Mouse (Mus musculus): ENCODE results near the gene Tgfbrap1.
"Not testable (repeated sequence)": the region's sequence is repeated elsewhere in the genome, so short reads cannot be mapped to it uniquely, and the experiment has no call there.

The Tgfbrap1 gene

GRCm38 (mm10) chr1:43110556-43110955 is 12.1 kb upstream of the Tgfbrap1 start:
- peak; percentile 37 for DNase-seq

- no peak for DNase-seq
Observed at GRCm38 (mm10) chr1:43108729-43109128, 10.3 kb upstream of the Tgfbrap1 start.

GRCm38 (mm10) chr1:43094206-43094605 is 4.2 kb downstream of the Tgfbrap1 start:
- DNase-seq: no peak

- DNase-seq: peak; percentile 74
Observed at GRCm38 (mm10) chr1:43092056-43093015, 6.1 kb downstream of the Tgfbrap1 start.

GRCm38 (mm10) chr1:43091306-43092055 is 7.0 kb downstream of the Tgfbrap1 start:
- DNase-seq: no peak

- peak; percentile 23 for DNase-seq
Observed at GRCm38 (mm10) chr1:43090418-43090817, 8.0 kb downstream of the Tgfbrap1 start.

- DNase-seq: no peak
Observed at GRCm38 (mm10) chr1:43082946-43083345, 15.5 kb downstream of the Tgfbrap1 start.

GRCm38 (mm10) chr1:43078124-43078523 is 20.3 kb downstream of the Tgfbrap1 start:
- DNase-seq: no peak

GRCm38 (mm10) chr1:43074791-43075190 is 23.6 kb downstream of the Tgfbrap1 start:
- DNase-seq: peak; percentile 43

- no peak for DNase-seq
Observed at GRCm38 (mm10) chr1:43072561-43072960, 25.9 kb downstream of the Tgfbrap1 start.

- no peak for DNase-seq
Observed at GRCm38 (mm10) chr1:43072028-43072427, 26.4 kb downstream of the Tgfbrap1 start.

- DNase-seq: no peak
Observed at GRCm38 (mm10) chr1:43070726-43071125, 27.7 kb downstream of the Tgfbrap1 start.

GRCm38 (mm10) chr1:43067551-43067950 is 30.9 kb downstream of the Tgfbrap1 start:
- no peak for DNase-seq

GRCm38 (mm10) chr1:43066573-43066972 is 31.9 kb downstream of the Tgfbrap1 start:
- DNase-seq: no peak

GRCm38 (mm10) chr1:43065615-43066310 is 32.7 kb downstream of the Tgfbrap1 start:
- DNase-seq: peak; percentile 26

GRCm38 (mm10) chr1:43051903-43052302 is 46.5 kb downstream of the Tgfbrap1 start:
- DNase-seq: no peak

- DNase-seq: no peak
Observed at GRCm38 (mm10) chr1:43047811-43048210, 50.6 kb downstream of the Tgfbrap1 start.

- no peak for DNase-seq
Observed at GRCm38 (mm10) chr1:43046990-43047389, 51.4 kb downstream of the Tgfbrap1 start.

- no peak for DNase-seq
Observed at GRCm38 (mm10) chr1:43045204-43045982, 53.0 kb downstream of the Tgfbrap1 start.

- DNase-seq: no peak
Observed at GRCm38 (mm10) chr1:43042271-43042670, 56.2 kb downstream of the Tgfbrap1 start.

- DNase-seq: no peak
Observed at GRCm38 (mm10) chr1:43036014-43036413, 62.4 kb downstream of the Tgfbrap1 start.

GRCm38 (mm10) chr1:43015153-43015685 is 83.2 kb downstream of the Tgfbrap1 start:
- not testable (repeated sequence) for DNase-seq

Data from cerebellum, adult 8-10 months (tissue).